Mouse (Mus musculus) liver, adult 2 months (tissue): Measurements from ENCODE around the gene Plppr3.

Experiments used
- CTCF ChIP-seq: fragments of 200-500 bp; IDR thresholded peaks from 2 replicates; pipeline ENCODE4 v1.5.1; 2011; ENCODE audit warnings: low read depth, low read length, control low read depth
- POLR2A ChIP-seq: fragments of 200-500 bp; IDR thresholded peaks from 2 replicates; pipeline ENCODE4 v1.6.1; 2011; ENCODE audit warnings: low read length, control low read depth; ENCODE audit not compliant: insufficient read depth; ENCODE audit errors: extremely low read depth

DNA sequence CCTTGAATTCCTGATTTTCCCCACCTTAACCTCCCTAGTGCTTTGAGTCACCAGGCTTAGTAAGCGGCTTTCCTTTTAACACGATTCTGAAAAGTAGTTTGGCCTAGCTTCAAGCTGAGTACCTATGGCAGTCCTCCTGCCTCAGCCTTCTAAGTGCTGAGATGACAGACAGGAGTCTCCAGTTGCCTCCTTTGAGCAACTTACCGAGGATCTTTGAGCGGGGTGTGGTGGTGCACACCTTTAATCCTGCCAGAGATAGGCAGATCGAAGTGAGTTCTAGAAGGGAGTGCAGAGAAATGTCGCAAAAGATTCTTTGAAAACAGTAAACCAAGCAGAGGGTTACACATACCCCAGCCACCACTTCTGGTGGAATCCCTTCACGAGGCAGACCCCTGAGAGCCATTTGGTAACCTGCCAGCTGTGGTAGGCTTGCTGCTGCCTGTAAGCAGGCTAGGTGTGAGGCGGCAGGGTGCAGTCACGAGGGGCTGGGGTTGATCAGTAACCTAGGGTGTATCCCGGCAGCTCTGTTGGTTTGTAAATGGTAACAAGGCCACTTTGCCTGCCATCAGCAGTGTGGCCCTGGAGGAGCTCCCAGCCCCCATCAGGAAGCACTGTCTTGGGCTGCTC lies 18.8 kb downstream of the Plppr3 start:
- TF ChIP-seq POLR2A, result no peak
- no peak for TF ChIP-seq CTCF
